Mouse (Mus musculus) intestine, postnatal 0 days (tissue): Measurements from ENCODE around the gene Cdk19. TPM values are rescaled to one million over a fixed set of nuclear protein-coding genes. Genes with fewer than 3 reads are reported as not detected.

Source experiments
- ATAC-seq: fragments of 200-750 bp; cut with Nextera tagmentation; 2 replicates; pipeline ENCODE4 v1.8.0; 2017; ENCODE audit warnings: mild to moderate bottlenecking, moderate TSS enrichment, moderate library complexity
- H3K27ac ChIP-seq: fragments of 300-500 bp; sonication (generic); 2 replicates; pipeline ENCODE4 v1.5.1; 2014; ENCODE audit warnings: mild to moderate bottlenecking, low read depth, low read length, moderate library complexity
- H3K27me3 ChIP-seq: fragments of 300-500 bp; sonication (generic); replicated peaks from 2 replicates; pipeline ENCODE4 v1.6.1; 2014; ENCODE audit warnings: low read length, mixed read lengths; ENCODE audit not compliant: control insufficient read depth, insufficient read depth
- H3K36me3 ChIP-seq: fragments of 300-500 bp; sonication (generic); 2 replicates; pipeline ENCODE4 v1.6.1; 2014; ENCODE audit warnings: mild to moderate bottlenecking, moderate library complexity; ENCODE audit not compliant: control insufficient read depth, insufficient read depth
- H3K4me1 ChIP-seq: fragments of 300-500 bp; sonication (generic); replicated peaks from 2 replicates; pipeline ENCODE4 v1.6.1; 2014; ENCODE audit warnings: antibody characterized with exemption, low read length, mixed read lengths; ENCODE audit not compliant: control insufficient read depth, insufficient read depth
- H3K4me2 ChIP-seq: fragments of 300-500 bp; sonication (generic); replicated peaks from 2 replicates; pipeline ENCODE4 v1.6.1; 2014; ENCODE audit warnings: low read depth, mild to moderate bottlenecking, moderate library complexity
- H3K4me3 ChIP-seq: fragments of 300-500 bp; sonication (generic); 2 replicates; pipeline ENCODE4 v1.5.1; 2014; ENCODE audit warnings: low read depth, low read length
- H3K9ac ChIP-seq: fragments of 300-500 bp; sonication (generic); 2 replicates; pipeline ENCODE4 v1.6.1; 2014; ENCODE audit warnings: mild to moderate bottlenecking, low read depth, low read length
- H3K9me3 ChIP-seq: fragments of 300-500 bp; sonication (generic); 2 replicates; pipeline ENCODE4 v1.6.1; 2016; ENCODE audit warnings: mixed run types; ENCODE audit not compliant: control insufficient read depth
- CTCF ChIP-seq: sonication (generic); IDR thresholded peaks from 2 replicates; pipeline ENCODE4 v1.5.1; 2016; ENCODE audit warnings: low read depth, mild to moderate bottlenecking, control low read depth, antibody characterized with exemption, moderate library complexity
- WGBS: fragments of 180-500 bp; shearing (Covaris S2); extraction: QIAGEN DNeasy Blood & Tissue Kit; methylation state at CpG from one replicate; pipeline ENCODE4 v1.1.7; 2014; 5-methylcytosine and 5-hydroxymethylcytosine counted together
- polyA plus RNA-seq: library from polyadenylated mRNA; unstranded; fragments of >200 nt; fragmentation: Nextera tagmentation; extraction: Ambion mirVana; gene quantifications from 2 replicates; pipeline ENCODE4 v1.2.1, GENCODE M21; 2015

Cdk19 gene
- polyA plus RNA-seq, 1 experiment from 2014 or later = 3.0 TPM

- 70% methylated on average over 1 of the region's 1 CpGs for whole genome bisulfite sequencing
- no peaks in the 10 kb centered on the region for H3K9me3 ChIP-seq
- no peak overlapping the region for H3K4me3 ChIP-seq
- no peak overlapping the region for H3K9ac ChIP-seq
- H3K4me2 ChIP-seq = no peak overlapping the region
- no peaks in the 10 kb centered on the region for H3K36me3 ChIP-seq
- H3K27me3 ChIP-seq = no peaks in the 10 kb centered on the region
- no peak overlapping the region for H3K27ac ChIP-seq
- ATAC-seq = no peak
- 0 out of 2 replicates have a peak, but pooled peaks cover 2% of the 10 kb centered on the region for H3K4me1 ChIP-seq
- TF ChIP-seq CTCF = no peak
Observed at GRCm38 (mm10) chr10:40354556-40354955, 15.2 kb downstream of the Cdk19 start.

- no peak for TF ChIP-seq CTCF
- H3K27ac ChIP-seq = no peak overlapping the region
- no peaks in the 10 kb centered on the region for H3K9me3 ChIP-seq
- H3K4me2 ChIP-seq = no peak overlapping the region
- no peaks in the 10 kb centered on the region for H3K36me3 ChIP-seq
- H3K9ac ChIP-seq = no peak overlapping the region
- no peaks in the 10 kb centered on the region for H3K4me1 ChIP-seq
- no peak overlapping the region for H3K4me3 ChIP-seq
- no peaks in the 10 kb centered on the region for H3K27me3 ChIP-seq
- 47% methylated on average over 2 of the region's 2 CpGs for WGBS
- no peak for ATAC-seq
Observed at GRCm38 (mm10) chr10:40358166-40358565, 18.8 kb downstream of the Cdk19 start.

GRCm38 (mm10) chr10:40359131-40359530 lies 19.8 kb downstream of the Cdk19 start:
- Histone ChIP-seq H3K36me3 (no peaks in the 10 kb centered on the region), H3K9ac (no peak overlapping the region), H3K9me3 (no peaks in the 10 kb centered on the region), H3K4me3 (no peak overlapping the region), H3K27ac (no peak overlapping the region), H3K27me3 (no peaks in the 10 kb centered on the region), H3K4me2 (no peak overlapping the region), H3K4me1 (no peaks in the 10 kb centered on the region)
- 89% methylated on average over 2 of the region's 2 CpGs for WGBS
- no peak for ATAC-seq
- no peak for TF ChIP-seq CTCF

- 19% methylated on average over 4 of the region's 4 CpGs for WGBS
- no peak overlapping the region for H3K9ac ChIP-seq
- no peak for TF ChIP-seq CTCF
- H3K4me1 ChIP-seq = no peaks in the 10 kb centered on the region
- H3K4me2 ChIP-seq = no peak overlapping the region
- no peaks in the 10 kb centered on the region for H3K36me3 ChIP-seq
- no peak for ATAC-seq
- H3K9me3 ChIP-seq = no peaks in the 10 kb centered on the region
- no peak overlapping the region for H3K4me3 ChIP-seq
- H3K27me3 ChIP-seq = no peaks in the 10 kb centered on the region
- H3K27ac ChIP-seq = no peak overlapping the region
Observed at GRCm38 (mm10) chr10:40363004-40363403, 23.6 kb downstream of the Cdk19 start.

- no peak overlapping the region for H3K4me3 ChIP-seq
- TF ChIP-seq CTCF = no peak
- WGBS = 83% methylated on average over 5 of the region's 5 CpGs
- H3K27me3 ChIP-seq = no peaks in the 10 kb centered on the region
- no peak overlapping the region for H3K4me2 ChIP-seq
- H3K4me1 ChIP-seq = no peaks in the 10 kb centered on the region
- no peaks in the 10 kb centered on the region for H3K9me3 ChIP-seq
- no peak for ATAC-seq
- H3K9ac ChIP-seq = no peak overlapping the region
- H3K27ac ChIP-seq = no peak overlapping the region
- H3K36me3 ChIP-seq = no peaks in the 10 kb centered on the region
Observed at GRCm38 (mm10) chr10:40364642-40365361, 25.4 kb downstream of the Cdk19 start.

GRCm38 (mm10) chr10:40365991-40366390 lies 26.6 kb downstream of the Cdk19 start:
- Histone ChIP-seq H3K4me2 (no peak overlapping the region), H3K4me3 (no peak overlapping the region)
- WGBS = 69% methylated on average over 2 of the region's 2 CpGs

More at GRCm38 (mm10) chr10:40365991-40366390, 26.6 kb downstream of the Cdk19 start:
- H3K9me3 ChIP-seq = no peaks in the 10 kb centered on the region
- no peaks in the 10 kb centered on the region for H3K4me1 ChIP-seq
- no peaks in the 10 kb centered on the region for H3K27me3 ChIP-seq
- H3K36me3 ChIP-seq = no peaks in the 10 kb centered on the region
- no peak for TF ChIP-seq CTCF
- no peak overlapping the region for H3K27ac ChIP-seq
- H3K9ac ChIP-seq = no peak overlapping the region
- no peak for ATAC-seq
